Mouse (Mus musculus): ENCODE measurements around the gene P2rx3.

- no peak for TF ChIP-seq CTCF (IDR thresholded peaks at IDR 0.05; ENCODE audit: low read depth, low read length)
- TF ChIP-seq POLR2A (IDR thresholded peaks at IDR 0.05; ENCODE audit: borderline replicate concordance, low read depth, low read length), result no peak
These were observed 12.0 kb upstream of the P2rx3 start for GRCm38 (mm10) chr2:85049277-85049676.

Measured in bone marrow macrophage, adult 2 months (primary cell).